Mouse (Mus musculus) spleen, postnatal 4 days (tissue): ENCODE data around the gene Uqcr10.
A peak's percentile ranks its signal among the peaks of the same experiment; 100 is the strongest.

ENCODE experiments used
- DNase-seq, 2 experiments: peaks; one replicate each; pipeline ENCODE4 v3.0.0; 2022; ENCODE audit warnings: low spot score in 2 of 2

Uqcr10 gene

DNA sequence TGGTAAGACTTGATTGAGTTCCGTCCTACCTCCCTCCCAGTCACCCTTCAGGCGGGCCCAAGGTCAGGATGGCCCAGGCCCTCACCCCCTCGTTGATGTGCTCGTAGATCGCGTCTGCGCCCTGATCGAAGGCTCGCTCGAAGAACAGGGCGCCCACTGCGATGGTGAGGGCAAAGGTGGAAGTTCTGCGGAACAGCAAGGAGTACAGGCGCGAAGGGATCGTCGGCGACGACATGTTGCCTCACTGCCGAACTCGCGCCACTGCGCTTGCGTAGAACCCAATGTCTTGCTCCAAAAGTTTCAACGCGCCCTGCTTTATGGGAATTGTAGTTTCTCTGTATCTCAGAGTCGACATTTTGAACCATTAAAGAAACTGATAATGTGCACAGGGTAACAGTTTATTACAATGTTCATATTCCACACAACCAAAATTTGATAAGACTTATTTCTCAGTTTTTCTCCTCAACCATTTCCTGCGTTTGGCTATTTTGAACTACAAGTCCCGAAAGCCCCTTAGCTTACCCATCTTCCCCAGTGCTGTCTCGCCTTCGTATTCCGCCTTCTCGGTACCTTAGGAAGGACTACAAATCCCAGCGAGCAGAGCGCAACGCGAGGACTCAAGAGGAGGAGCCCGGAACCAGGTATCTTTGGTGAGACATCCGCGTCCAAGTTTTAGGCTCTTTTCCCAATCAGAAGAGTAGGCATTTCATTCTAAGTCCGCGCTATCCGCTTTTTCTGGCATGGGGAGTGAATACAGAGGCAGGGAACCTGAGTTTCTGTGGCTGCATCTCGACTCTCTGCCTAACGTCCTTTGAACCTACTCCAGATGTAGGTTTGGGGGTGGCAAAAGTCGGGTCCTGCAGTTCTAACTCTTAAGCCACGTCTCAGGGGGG lies at the start of gene Uqcr10, which contains the start of gene Zmat5:
Gene Uqcr10 (minus strand): TSS at position 271 of the 893 bp plus-strand sequence.
Gene Zmat5 (plus strand): TSS at position 607 of the 893 bp plus-strand sequence.
- DNase-seq = peak; percentile 92 to 97

DNA sequence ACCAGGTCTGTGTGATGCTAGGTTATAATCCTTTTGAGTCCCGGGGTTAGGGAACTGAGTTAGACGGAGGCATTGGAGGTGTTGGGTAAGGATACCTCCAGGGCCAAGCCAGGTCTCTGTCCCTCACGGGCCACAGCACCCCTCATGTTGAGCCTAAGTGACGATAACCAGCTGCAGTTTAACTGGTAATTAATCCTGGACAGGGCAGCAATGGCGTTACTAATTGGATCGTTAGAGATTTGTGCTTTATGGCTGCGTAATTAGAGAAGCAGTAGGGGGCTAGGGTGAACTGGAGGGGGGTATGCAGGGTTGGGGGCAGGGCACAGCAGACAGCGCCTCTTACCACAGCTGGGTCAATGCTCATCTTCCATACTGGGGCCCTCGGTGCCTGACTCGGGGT lies 48.7 kb upstream of the Uqcr10 start:
- DNase-seq = no peak

DNA sequence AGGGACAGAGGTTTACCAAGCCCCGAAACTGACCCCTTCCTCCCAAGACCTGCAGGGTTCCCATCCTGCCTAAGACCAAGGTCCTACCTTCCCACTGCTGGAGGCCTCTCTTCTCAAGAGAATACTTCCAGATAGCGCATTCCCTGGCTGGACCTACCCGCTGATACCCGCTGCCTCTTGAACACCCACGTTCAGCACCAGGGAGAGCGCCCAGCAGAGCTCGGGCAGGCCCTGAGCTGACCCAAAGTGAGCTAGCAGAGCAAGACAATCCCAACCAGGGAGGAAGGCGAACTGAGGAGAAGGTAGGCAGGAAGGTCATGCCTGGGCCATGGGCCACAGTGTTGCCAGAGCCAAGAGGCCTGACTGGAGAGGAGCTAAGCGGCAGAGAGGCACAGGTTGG lies 46.1 kb upstream of the Uqcr10 start:
- peak; percentile 51 to 82 for DNase-seq

DNA sequence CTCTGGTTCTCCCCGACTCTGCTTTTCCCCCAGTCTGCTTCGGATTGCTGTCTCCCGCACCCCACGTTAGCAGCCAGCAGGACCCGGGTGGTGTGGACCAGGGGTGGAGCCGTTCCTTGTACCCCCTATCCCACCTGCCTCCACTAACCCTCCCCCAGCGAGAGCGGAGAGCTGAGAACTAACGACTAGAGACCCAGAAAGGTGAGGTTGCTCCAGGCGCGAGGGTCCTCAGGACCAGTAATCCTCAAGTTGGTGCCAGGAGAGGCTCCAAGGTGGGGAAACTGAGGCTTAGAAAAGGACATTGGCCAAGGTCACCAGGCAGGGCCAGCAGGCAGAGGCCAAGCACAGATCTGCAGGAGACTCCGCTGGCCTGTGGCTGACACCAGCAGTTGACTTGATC lies 43.1 kb upstream of the Uqcr10 start:
- no peak for DNase-seq

DNA sequence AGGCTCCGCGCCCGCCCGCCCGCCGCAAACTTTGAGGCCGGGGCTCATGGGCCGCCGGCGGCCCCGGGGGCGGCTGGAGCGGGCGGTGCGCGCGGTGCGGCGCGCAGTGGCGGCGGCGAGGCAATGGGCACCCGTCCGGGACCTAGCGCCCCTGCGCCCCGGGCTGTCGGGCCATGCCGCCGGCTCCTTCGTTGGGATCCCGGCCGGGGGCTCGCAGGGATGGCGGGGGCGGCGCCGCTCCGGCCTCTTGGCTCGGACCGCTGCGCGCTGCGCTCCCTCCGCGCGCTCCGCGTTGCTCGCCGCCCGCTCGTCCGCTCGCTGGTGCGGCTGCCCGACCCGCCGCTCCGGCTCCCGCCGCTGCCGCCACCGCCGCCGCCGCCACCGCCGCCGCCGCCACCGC lies 42.6 kb upstream of the Uqcr10 start, which contains the start of gene Cabp7:
Gene Cabp7 (minus strand): TSS at position 46 of the 400 bp plus-strand sequence.
- DNase-seq = no peak

DNA sequence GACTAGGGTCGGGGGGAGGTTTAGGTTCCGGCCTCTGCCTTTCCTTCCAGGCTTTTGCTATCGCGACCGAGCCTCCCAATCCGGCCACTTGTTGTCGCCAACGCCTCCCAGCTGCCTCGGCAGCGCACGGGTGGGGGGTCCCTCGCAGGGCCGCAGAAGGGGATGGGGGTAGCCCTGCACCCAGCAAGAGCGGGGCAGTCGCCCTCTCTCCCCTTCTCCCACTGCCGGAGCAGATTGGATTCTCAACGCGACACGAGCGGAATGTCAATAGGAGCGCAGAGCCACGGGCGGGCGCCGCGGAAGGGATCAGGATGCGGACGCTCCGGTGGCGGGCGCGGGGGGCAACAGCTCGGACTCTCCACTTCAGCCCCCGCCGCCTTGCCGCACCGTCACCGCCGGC lies 41.8 kb upstream of the Uqcr10 start:
- DNase-seq = no peak

DNA sequence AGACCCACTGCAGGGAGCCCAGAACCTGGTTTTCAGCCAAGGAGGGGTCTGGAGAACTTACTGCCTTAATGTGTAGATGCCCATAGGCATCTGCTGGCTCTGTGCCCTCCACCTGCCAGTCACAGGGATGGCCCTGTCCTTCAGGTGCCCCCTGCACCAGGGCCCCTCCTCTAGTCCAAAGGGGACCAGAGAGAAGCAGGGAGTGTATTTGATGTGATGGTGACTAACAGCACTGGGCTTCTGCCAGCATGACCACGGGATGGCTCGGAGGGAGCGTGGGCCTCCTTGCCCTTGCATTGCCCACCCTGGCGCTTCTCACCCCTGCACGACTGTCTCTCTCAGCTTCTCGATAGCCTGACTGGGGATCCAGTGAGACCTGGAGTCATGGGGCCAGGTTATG lies 40.5 kb upstream of the Uqcr10 start:
- no peak for DNase-seq

DNA sequence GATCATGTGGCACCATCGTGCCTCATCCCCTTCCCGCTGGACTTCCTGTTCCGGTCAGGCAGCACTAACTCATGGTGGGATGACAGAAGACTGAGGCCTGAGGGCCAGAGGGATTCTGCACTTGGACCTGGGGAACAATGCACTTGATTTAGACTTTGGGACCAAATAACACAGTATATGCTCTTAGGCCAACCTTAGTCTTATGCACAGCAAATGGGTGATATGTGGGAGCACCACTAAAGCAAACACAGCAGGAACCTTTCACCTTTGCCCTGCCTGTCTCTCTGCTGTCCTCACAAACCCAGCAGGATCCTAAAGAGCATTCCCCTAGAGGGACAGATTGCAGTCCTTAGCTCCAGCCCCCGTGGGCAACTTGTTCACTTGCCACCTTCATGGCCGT lies 36.6 kb upstream of the Uqcr10 start:
- DNase-seq = no peak

DNA sequence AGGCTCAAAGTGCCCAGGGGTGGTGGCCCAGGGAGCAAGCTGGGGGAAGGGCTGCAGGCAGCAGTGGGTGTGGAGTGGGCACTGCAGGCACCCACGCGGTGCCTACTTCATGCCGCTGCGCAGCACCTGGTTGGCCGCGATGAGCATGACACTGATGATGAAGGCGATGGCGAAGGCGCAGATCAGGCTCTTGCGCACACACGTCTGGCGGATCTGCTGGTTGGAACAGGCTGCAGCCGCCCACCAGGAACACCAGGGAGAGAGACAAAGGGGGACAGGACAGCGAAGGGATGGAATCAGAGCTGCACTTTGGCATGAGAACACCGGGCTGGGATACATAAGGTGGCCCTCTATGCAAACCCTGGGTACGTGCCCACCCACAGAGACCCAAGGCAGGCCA lies 34.6 kb upstream of the Uqcr10 start:
- DNase-seq = no peak

DNA sequence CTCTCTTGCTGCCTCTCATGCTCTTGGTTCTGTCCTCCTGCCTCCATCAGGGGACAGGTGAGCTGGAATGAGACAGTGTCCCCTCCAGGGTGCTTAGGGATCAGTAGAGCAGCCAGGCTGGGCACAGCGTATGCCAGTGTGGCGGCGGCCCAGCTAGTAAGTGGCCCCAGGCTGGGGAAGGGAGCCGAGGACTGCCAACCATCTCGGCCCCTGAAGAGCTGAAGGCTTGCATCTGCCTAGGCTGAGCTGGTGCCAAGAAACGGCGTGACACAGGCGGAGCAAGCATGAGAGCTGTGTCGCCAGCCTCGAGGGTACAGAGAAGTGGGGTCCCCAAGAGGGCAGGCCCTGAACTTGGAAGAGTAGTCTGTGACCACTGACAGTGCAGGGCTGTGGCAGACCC lies 33.5 kb upstream of the Uqcr10 start:
- DNase-seq = no peak

DNA sequence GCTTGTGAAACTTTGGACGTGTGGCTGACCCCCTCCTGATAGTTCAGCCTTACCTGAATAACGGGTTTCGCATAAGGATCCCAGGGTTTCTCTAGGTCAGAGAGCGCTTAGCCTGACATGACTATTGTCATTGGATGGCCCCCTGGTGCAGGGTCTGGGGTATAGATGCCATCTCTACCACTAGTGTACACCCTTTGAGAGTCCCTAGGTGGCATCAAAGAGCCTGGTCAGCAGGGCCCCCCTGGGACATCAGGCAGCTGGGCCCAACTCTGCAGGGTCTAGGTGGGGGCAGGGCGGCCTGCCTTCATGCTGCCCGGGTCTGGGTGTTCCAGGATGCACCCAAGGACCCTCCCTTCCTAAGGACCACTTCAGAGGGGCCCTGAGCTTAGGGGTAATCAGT lies 32.2 kb upstream of the Uqcr10 start:
- DNase-seq = no peak

DNA sequence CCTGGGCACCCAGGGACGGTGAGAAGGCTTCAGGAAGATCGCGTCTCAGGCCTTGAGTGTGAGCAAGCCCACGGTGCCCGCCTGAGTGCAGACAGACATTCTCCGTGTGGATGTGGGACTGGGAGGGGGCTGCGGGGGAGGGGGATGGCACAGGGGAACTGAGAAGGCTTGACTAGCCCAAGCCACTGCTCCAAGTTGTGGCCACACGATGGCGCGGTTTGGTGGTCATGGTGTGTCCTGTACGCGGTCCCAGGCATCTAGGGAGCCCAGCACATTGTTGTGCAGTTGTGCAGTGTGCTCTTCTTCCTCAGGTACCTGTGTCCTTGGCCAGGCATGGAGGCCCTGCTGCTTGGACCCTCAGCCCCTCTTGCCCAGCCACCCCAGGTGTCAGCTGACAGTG lies 30.0 kb upstream of the Uqcr10 start:
- DNase-seq = no peak

DNA sequence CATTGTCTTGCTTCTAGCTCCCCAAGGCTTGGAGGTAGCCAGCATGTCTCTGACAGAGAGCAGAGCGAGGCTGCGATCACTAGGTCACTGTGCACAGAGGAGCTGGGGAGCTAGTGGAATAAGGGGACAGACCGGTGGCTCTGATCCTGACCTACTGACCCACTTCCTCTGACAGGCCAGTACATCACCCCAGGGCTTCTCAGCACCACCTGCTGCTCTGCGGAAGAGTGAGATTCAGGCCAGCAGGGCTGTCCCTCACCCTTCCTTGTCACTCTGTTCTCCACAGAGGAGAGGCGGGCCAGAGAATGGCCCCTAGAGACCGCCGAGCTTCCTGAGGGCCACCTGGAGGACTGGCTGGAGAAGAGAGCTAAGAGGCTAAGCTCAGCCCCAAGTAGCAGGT lies 27.6 kb upstream of the Uqcr10 start:
- DNase-seq = no peak

DNA sequence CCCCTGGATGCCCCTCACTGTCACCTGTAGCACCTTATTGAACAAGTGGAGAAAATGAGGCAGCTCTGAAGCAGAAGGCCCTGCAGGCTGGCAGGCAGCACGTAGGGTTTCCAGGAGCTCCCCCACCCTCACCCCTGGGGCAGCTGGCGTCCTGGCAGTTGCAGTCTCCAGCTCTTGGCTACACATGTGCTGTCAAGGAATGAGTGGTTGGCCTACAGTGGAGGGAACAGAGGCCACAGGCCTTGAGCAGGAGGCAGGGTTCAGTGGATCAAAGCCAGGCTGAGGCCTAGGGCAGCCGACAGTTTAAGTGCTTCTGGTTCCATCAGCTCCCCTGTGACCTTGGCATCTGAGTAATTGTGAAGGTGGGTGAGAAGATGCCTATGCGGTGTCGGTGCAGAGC lies 26.8 kb upstream of the Uqcr10 start:
- no peak for DNase-seq

DNA sequence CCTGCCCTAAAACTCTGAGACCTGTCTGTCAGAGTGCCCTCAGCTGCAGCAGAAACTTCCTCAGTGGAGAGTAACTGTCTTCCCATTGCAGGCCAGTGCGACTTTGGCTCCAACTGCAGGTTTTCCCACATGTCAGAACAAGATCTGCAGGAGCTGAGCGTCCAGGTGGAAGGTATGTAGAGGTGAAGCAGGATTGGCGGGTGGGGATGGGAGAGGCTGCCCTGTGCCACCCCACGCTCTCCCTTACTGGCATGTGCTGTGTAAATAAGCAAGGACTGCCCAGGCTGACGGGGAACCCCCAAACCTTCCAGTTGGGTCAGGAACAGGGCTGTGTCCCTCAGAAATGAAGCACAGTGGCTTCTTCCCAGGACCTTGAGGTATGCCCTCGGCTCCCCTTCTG lies 26.0 kb upstream of the Uqcr10 start:
- DNase-seq = no peak

DNA sequence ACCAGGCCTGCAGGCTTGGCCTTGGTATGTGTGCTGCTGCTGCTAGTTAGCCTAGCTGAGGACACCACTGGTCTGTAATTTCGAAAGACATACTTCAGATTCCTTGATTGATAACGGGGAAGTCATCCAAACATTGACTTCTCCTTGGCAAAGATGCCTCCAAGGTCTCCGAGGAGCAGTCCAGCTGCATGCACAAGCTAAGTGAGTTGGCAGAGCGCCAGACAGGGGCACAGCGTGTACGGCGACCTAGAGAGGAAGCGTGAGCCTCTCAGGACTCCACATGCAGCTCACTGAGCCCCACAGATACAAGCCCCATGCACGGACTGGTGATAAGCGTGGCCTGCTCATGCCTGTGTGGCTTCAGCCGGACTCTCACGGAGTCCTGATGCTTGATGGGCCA lies 25.5 kb upstream of the Uqcr10 start:
- no peak for DNase-seq

DNA sequence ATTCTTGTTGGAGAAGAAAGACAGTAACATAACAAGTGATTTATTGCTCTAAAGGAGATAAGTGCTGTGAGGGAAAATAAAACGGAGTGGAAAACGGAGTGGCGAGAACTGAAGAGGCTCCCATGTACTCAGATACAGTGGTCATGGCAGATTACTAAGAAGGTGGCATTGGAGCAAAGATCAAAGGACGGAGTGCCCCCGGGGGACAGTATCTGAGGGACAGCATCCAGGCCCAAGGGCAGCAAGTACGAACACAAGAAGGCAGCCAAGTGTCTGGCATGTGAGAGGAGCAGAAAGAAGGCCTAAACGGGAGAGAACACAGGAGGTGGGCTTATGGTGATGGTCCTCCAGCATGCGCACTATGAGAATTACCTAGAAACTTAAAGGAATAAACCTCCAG lies 17.6 kb upstream of the Uqcr10 start:
- DNase-seq = no peak

DNA sequence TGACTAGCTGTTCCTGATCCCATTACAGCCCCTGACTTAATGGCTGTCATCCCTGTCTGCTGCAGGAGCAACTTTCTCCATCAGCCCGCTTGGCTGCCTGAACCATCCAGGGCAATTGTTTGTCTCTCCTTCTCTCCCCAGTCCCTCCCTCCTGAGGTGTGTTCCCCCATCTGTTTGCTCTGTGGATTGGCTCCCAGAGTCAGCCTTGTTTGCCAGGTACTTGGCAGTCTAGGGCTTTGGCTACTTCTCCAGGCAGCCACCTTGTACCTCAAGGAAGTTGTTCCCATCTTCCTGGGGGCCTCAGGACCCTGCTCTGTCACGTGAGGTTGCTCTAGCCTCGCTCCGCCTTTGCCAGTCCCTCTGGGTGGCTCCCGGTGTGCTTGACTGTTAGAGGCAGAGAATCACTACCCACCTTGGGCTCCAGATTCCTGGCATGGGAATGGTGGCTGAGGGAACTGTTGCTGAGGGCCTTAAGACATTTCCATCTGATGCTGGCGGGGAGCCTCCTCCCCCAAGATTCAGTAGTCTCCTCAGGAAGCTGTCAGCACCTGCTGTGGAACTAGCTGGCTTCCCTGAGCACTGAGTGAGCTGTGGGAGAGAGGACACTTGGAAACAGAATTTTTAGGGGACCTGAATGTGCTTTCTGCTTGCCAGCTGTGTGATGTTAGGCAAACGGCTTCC lies 16.9 kb upstream of the Uqcr10 start:
- no peak for DNase-seq

DNA sequence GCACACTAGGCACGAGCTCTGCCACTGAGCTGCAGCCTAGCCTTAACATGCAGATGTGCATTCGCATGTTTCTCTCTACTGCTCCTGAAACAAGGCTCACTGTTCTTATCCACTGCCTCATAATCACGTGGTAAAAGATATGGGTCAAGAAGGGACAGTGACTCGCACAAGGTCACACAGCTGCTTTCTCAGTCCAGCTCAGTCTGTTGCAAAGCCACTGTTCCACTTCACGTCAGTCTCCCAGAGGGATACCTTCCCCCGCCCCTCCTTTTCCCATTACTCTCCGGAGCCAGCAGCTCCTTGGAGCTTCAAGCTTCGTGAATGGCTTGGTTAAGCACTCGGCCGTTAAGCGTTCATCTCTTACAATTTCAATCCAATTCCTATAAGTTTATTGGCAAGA lies 16.3 kb upstream of the Uqcr10 start:
- no peak for DNase-seq

DNA sequence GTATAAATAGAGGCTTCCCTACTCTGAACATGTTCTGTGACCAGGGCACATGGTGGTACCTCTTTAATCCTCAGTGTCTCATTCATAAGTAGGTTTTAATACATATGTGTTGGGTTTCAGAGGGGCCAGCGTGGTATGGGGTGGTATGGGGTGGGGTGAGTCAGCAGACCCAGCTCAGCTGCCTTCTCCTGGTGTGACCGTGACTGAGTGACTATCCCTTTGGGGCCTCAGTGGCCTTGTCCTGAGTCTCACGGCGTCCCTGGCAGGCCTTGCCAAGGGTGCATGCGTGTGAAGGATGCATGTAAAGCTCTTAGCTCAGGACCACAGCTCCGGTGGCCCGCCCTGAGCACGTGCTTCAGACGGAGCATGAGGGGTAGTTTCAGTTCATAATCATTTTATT lies 15.8 kb upstream of the Uqcr10 start:
- no peak for DNase-seq

DNA sequence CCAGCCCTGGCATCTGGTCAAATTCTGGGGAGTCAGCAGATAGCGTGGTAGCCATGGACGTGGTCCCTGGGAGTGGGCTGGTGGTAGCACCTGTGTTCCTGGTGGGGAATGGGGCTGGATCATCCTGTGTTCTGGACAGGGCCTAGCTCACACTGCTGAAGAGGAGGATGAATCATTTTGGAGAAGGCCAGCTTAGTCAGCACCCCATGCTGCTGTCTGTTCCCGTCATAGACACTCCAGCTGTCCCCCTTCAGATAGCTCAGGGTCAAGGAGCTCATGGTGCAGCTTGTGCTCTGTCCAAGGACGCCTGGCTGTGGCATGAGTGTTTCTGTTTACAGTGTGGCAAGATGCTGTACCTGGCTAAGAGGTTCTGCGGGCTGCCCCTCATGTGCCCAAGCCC lies 14.4 kb upstream of the Uqcr10 start:
- no peak for DNase-seq

DNA sequence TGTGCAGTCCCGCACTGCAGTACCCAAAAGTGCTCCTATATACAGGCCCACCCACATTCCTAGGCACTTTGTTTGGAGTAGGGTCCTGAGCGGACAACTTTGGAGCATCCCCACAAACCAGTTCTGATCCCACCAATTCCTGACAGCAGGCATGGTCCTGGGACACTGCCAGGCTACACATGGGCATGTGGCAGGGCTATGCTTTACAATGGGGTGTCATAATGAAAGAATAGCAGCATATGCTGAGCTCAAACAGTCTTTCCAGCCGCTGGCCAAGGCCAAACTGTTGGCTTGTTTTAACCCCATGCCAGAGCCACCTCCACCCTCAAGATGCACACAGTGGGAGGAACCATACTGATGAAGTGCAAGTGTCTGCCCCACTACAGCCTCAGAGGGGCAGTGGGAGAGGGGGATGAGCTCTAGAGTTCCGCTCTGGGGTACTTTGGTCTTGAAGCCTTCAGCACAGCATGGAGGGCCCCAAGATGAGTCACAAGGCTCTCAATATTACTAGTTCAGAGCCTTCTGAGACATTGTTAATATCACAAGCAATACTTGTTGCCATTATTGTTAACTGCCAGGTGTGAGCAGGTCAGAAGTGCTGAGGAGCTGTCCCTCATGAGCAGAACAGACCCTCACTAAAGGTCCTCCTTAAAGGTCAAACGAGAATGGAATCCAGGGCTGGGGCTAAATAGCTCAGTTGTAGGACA lies 12.5 kb upstream of the Uqcr10 start:
- no peak for DNase-seq

DNA sequence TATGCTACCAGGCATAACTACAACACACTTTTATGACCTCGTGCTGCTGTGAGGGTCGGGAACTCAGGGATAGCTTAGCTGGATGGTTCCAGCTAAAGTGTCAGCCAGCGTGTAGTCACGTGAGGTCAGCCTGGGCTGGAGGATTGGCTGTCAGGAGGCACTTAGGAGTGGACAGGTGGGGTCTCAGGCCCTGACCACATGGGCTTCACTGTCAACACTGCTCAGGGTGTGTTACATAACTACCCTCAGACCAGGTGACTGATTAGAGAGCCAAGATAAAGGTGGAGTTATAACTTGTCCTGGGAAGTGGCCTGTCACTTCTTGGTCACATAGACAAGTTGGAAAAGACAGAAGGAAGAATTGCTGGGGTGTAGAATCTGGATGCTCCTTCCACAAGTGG lies 11.5 kb upstream of the Uqcr10 start:
- DNase-seq = no peak
